Mouse (Mus musculus): Measurements from ENCODE around the gene Unk.

The Unk gene

DNA sequence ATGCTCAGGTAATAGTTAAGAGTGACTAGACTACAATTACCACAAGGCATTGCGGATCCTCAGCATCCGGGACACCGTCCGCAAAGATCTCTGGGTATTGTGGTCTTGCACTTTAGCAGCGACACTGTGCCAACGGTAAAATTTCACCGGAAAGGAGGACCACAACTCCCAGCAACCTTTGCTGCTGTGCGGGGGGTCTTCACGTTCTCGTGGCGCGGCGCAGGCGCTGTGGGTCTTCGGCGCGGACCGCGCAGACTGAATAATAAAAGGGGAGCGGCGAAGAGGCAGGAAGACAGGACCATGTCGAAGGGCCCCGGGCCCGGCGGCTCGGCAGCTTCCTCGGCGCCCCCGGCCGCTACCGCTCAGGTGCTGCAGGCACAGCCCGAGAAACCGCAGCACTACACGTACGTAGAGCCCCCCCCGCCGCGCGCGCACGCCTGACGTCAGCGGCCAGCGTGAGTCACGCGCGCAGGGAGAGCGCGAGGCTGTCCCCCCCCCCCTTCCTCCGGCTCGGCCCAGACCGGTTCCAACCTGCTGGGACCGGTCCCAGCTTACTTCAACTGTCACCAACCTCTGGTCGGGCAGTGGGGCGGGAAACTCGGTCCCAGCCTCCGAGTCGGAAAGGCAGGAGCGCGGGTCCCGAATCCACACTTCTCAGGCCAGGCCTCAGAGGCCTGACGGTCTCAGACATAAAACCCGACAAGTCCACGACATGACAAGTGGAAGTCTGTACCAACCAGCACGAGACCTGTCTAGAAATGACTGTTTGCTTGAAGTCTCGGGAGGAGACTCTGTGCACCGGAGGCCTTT is at the start of gene Unk:
Gene Unk (plus strand): TSS at position 235 of the 810 bp plus-strand sequence.
- in situ Hi-C loops (cut with MboI): no loop called here

DNA sequence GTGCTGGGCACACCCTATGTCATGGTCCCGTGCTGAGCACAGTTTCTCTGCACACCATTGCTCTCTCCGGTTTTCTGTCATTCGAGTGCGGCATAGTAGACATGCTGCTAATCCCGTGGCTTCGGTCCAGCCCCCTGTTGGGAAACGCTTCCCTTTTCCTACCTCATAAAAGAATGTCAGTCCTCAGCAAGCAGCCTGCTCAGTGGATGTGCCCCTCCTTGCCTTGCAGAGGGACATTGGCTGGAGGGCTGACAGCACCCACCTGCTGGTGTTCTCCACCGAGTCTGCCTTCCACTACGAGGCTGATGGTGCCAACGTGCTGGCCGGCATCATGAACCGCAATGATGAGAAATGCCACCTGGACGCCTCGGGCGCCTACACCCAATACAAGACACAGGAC is 47.6 kb upstream of the Unk start:
- in situ Hi-C loops (cut with MboI): no loop called here

DNA sequence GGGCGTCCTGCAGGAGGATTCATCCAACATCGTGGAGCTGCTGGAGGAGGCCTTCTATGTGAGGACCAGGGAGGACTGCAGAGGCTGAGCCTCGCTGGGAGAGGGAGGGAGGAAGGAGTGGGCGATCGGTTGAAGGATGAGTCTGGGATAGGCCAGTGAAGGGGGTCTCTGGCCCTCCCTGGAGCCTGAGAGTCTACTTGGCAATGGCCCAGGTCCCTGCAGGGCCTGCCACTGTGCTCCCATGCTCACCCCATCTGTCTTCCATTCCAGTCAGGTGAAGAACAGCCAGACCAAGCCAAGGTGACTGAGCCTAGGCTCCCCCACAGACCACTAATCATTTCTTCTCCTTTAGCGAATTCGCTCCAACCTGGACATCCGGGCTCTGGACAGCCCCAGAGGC is 46.8 kb upstream of the Unk start:
- in situ Hi-C loops (cut with MboI): no loop called here

DNA sequence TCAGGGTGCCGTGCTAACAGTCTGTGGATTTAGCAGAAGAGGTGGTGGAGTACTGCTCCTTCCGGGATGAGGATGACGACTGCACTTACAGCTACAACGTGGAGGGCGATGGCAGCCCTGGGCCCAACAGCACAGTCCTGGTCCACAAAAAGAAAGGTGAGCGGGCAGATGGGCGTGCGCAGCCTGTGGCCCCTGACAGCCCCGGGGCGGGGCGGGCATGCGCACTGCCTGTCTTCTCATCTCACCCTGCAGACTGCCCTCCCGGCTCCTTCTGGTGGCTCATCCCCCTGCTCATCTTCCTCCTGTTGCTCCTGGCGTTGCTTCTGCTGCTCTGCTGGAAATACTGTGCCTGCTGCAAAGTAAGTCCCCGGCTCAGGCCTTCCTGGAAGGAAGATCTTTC is 40.4 kb upstream of the Unk start:
- in situ Hi-C loops (cut with MboI): no loop called here

DNA sequence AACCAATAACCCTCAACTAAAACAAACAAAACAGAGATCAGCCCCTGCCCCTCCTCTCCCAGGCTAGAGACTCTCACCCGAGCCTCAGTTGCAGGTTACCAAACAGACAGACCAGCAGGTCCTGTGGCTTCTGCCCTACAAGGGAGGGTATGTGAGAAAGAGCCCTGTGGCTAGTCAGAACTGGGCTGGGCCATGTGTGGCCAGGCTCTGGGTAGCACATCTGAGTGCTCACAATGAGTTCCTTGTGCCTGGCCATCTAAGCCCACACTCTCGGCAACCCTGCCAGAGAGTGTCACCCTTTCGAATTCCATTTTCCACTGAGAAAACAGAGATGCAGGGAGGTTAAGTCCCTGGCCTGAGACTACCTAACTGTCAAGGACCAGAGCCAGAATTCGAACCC is 38.0 kb upstream of the Unk start:
- in situ Hi-C loops (cut with MboI): no loop called here

DNA sequence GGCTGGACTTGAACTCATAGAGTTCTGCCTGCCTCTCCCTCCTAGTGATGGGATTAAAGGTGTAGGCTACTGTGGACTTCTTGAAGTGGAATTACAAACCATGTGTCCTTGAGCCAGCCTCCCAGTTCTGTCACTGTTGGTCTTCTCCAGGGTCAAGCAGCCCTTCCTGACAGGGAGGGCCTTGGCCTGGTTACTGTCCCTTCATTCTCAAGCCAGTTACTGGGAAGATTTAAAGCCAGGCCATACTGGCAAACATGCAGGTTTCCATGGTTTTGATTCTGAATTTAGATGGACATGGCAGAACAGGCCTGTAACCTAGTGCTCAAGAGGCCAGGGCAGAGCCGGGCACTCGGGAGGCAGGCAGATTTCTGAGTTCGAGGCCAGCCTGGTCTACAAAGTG is 34.9 kb upstream of the Unk start:
- in situ Hi-C loops (cut with MboI): no loop called here

DNA sequence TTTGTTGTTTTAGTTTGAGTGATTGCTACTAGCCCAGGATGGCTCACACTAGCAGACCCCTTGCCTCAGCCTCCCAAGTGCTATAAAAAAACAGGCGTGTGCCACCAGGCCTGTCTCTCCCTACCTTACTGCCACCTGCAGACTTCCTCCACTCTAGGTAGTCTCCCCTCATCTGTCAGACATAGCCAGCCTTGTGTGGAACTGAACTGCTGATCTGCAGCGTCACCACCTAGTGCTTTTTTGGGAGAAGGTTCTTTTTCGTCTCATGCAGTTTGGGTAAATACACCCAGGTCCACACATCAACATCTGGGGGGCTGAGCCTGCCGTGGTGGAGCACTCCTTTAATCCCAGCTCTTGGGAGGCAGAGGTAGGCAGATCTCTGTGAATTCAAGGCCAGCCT is 33.1 kb upstream of the Unk start:
- in situ Hi-C loops (cut with MboI): no loop called here

DNA sequence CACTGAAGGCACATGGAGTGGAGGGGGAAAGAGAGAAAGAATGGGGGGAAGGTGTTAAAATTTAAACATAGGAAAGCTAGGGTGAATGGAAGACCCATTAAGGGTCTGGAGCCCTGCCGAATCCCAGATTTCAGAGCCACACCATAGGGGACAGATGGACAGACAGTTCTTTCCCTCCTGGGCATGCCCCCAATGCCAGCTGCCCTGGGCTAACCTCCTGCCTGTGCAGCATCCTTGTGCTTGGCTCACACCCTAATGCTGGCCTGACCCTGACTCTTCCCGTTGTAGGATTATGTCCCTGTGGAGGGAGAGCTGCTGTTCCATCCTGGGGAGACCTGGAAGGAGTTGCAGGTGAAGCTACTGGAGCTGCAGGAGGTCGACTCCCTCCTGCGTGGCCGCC is 32.5 kb upstream of the Unk start:
- in situ Hi-C loops (cut with MboI): no loop called here

DNA sequence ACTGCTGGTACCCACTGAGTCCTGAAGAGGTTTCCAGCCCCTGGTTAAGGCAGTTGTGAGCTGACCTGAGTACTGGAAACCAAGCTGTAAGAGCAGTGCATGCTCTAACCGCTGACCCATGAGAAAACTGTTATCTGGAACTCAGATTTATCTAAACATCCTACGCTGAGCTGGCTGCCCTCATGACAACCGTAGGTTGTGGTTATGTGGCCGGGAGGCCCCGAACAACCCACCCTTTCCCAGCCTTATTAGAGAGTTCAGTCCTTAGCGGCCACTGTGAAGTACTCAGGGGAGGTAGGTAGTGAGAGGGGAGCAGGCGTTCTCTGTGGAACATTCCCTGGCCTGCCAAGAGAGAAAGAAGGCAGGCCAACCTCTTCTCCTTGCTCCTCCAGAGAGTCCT is 31.1 kb upstream of the Unk start:
- in situ Hi-C loops (cut with MboI): no loop called here

DNA sequence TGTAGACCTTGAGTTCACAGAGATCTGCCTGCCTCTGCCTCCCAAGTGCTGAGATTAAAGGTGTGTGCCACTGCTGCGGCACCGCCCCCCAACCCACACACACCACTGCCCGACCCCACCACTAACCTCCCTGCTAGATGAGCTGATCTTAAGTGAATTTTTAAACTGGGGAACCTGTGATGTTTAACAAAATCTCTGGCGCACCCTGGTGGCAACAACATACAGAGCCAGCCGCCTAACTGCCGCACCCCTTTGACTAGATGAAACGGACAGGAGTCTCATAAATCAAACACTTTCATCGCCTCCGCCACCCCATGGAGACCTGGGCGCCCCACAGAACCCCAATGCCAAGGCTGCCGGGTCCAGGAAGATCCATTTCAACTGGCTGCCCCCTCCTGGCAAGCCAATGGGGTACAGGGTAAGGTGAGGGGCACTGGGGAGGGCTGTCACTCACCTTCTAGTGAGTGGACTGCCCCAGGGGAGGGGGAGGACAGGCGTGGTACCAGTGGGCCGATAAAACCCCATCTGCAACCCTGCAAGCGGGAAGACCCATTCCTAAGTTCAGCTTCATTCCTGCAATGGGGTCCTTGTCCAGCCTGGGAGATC is 30.5 kb upstream of the Unk start:
- in situ Hi-C loops (cut with MboI): no loop called here

DNA sequence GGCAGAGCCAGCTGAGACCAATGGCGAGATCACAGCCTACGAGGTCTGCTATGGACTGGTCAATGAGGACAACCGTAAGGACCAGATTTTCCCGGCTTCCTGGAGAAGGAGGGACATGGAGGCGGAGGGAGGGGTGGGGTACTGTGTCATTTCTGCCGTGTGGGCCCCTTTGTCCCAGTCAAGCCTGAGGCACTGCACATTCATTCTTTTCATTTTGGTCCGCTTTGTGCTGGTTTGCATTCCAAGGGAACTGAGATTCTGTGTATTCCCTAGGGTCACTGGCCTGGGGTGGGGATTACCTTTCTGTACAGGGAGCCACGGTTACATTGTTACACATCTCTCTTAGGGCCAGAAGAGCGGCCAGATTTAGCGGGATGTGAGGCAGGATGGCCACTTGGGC is 29.5 kb upstream of the Unk start:
- in situ Hi-C loops (cut with MboI): no loop called here

DNA sequence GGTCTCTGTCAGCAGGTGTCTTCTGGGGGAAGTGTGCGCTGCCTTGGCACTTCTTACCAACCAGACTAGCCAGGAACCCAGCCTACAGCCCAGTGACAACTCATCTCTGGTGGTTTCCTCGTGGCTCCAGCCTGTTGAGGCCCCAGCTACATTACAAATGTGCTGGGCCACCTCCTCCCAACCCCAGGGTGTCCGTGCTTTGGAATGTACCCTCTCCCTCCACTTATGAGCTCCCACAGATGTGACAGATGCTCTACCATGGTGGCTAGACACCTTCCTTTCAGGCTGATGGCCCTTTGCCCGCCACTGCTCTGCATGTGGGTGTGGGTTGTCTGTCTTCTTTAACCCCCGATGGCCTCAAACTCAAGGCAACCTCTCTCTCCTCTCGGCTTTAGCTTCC is 28.4 kb upstream of the Unk start:
- in situ Hi-C loops (cut with MboI): no loop called here

DNA sequence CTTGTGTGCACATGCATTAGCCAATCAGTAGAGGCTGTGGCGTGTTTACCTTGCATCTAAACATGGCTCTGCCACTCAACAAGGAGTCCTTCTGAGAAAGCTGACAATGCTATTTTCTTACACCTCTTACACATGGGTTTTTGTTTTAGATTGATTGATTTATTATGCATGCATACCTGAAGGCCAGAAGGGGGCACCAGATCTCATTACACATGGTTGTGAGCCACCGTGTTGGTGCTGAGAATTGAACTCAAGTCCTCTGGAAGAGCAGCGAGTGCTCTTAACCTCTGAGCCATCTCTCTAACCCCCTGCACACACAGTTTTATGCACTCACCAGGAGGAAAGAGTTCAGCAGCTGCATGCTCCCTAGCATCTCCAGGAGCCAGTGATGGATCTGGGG is 27.2 kb upstream of the Unk start:
- in situ Hi-C loops (cut with MboI): no loop called here

DNA sequence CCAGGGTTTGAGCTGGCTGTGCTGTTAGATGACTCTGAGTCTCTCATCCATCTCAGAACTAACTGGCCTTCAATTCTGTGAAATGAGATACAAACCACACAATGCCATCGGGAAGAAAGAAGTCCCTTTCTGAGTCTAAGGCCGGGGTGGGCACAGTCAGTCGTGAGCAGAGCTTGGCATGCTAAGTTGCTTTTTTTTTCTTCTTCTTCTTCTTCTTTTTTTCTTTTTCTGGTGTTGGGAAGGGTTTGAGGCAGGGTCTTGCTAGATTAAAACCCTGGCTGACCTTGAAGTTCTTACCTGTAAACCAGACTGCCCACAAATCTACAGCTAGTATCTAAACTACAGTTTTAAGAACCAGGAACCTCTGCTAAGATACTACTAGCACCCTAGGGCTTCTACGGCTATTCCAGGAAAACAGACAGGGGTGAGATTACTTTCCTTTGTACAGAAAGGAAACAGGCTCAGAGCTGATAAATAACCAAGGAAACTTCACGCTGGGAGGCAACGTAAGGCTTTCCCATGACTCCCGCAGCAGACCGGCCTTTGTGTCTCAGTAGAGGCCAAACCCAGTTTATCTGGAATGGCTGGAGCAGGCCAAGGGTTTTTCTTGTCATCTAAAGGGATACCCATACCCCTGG is 25.8 kb upstream of the Unk start:
- in situ Hi-C loops (cut with MboI): no loop called here

DNA sequence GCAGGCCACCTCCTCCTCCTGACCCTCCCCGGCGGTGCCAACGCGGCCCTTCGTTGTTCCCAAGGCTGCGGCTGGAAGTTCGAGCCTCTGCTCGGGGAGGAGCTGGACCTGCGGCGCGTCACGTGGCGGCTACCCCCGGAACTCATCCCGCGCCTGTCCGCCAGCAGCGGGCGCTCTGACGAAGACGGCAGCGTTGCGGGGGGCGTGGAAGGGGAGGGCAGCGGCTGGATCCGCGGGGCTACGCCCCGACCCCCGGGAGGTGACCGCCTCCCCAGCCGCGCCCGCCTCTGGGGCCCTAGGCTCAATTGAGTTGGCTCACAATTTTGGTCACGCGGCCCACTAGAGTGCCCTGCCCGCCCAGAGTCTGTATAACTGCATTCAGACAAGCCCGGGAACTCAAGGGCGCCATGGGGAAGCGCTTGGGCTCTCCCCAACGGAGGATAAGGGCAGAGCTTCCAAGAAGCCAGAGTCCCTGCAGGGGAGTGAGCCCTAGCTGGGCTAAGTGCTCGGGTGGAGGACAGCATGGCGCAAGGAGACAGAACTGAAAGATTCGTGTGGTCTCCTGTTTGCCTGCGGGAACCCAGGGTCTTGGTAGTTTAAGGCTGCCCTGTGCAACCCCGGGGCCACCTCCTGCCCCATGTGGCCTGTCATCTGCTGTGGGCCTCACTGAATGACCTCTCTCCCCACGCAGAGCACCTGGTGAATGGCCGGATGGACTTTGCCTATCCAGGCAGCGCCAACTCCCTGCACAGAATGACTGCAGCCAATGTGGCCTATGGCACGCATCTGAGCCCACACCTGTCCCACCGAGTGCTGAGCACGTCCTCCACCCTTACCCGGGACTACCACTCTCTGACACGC is 25.1 kb upstream of the Unk start:
- in situ Hi-C loops (cut with MboI): loop anchor here (5.0 kb wide), 1 partner anchor 73 kb away; the partner anchor contains the start of genes Recql5 and Sap30bp

DNA sequence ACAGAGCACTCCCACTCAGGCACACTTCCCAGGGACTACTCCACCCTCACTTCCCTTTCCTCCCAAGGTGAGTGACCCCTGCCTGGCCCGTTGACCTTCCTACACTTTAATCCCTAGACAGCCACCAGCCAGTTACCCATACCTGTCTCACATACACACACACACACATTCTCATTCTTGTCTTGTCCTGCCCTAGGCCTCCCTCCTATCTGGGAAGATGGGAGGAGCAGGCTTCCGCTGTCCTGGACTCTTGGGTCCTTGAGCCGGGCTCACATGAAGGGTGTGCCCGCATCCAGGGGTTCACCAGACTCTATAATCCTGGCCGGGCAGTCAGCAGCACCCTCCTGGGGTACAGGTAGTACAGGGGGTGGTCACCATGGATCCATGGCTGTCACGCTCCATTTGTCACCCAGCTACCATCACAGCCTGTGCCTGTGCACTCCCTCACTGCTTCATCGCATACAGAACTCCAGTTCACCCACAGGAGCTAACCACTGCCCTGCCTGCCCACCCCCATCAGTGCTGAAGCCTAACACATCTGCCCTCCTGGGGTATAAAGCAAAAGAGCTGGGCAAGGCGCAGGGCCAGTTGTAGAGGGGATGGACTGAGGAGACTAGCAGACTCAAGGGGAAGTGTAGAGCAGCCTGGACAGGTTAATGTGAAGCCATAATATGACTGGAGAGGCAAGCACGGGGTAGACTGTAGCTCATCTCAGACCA is 24.3 kb upstream of the Unk start:
- in situ Hi-C loops (cut with MboI): loop anchor here (5.0 kb wide), 1 partner anchor 74 kb away; the partner anchor contains the start of genes Recql5 and Sap30bp

DNA sequence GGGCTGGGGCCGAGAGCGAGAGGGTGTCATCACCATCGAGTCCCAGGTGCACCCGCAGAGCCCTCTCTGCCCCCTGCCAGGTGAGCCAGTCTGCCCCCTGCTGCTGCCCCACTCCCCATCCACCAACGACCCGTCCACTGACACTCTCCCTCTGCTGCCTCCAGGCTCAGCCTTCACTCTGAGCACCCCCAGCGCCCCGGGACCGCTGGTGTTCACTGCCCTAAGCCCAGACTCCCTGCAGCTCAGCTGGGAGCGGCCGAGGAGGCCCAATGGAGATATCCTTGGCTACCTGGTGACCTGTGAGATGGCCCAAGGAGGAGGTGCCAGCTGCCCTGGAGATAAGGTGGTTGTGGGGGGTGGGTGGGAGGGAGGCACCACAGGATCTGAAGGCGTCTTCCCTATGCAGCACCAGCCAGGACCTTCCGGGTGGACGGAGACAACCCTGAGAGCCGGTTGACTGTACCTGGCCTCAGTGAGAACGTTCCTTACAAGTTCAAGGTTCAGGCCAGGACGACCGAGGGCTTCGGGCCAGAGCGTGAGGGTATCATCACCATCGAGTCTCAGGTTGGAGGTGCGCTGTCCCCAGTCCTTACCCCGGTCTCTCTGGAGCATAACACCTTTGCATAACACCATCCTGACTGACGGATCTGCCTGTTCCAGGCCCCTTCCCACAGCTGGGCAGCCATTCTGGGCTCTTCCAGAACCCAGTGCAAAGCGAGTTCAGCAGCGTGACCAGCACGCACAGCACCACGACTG is 22.8 kb upstream of the Unk start:
- in situ Hi-C loops (cut with MboI): loop anchor here (5.0 kb wide), 1 partner anchor 75 kb away; the partner anchor contains the start of genes Recql5 and Sap30bp

DNA sequence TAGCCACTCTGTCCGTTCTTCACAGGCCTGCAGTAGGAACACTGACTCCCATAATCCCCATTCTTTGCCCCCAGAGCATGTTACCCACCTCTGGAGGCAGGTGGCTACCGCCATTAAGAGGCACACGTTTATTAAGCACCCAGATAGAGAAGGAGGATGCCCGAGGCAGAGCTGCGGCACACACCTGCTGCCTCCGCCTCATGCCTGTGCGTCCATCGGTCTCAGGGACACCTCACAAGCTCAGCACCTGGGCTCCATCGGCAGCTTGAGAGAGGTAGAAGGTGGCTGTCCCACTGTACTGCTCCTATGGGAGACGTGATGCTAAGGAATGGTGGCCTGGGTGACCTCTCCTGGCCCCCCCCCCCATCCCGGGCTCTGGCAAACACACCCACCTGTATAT is 21.7 kb upstream of the Unk start:
- in situ Hi-C loops (cut with MboI): loop anchor here (5.0 kb wide), 1 partner anchor 76 kb away; the partner anchor contains the start of genes Recql5 and Sap30bp

DNA sequence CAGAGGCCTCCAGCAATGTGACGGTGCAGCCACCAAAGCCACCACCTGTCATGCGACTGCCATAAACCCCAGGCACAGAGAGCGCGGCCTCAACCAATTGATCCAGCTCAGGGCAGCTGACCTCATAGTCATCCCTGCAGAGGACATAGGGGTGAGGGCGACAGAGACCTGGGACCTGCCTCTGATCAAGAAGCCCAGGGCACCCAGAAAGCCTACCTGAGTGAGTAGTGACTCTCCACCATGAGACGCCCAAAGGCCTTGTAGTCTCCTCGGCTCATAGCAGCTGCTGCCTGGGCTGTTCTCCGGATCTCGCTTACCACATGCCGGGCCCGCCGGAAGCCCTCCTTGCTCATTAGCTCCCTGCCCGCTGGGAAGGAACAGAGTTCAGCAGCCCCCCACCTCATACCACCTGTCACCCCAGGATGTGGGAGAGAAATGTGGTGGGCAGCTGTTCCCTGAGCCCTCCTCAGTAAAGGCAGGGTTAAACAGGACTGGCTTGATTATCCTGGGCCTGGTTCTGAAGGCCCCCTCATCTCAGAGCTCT is 21.2 kb upstream of the Unk start:
- in situ Hi-C loops (cut with MboI): loop anchor here (5.0 kb wide), 1 partner anchor 77 kb away; the partner anchor contains the start of genes Recql5 and Sap30bp

DNA sequence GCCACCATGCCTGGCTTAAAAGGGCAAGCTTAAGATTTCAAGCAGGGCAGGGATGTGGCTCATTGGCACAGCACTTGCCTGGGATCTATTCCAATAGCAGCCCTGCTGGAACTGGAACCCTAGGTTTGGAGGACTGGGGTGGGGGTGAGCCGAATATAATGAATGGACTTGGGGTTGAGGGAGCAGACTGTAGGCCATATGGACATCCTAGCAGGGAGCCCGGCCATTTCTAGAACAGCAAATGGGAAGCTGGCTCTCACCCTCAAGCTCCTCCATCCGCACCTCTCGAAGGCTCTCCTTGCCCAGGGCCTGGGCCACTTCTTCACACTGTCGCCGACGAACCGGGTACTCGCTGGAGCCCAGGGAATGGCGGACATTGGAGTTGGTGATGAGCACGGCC is 20.5 kb upstream of the Unk start:
- in situ Hi-C loops (cut with MboI): loop anchor here (5.0 kb wide), 1 partner anchor 77 kb away; the partner anchor contains the start of genes Recql5 and Sap30bp
